Mouse (Mus musculus): Measurements from ENCODE around the gene Rcn3.

GRCm38 (mm10) chr7:45093516-45093905 lies 1.5 kb upstream of the Rcn3 start:
- TF ChIP-seq GATA1 (IDR thresholded peaks at IDR 0.05; ENCODE audit: borderline replicate concordance, low read length) (no peak), FLI1 (IDR thresholded peaks at IDR 0.05; ENCODE audit: low read length) (no peak)

Measured in megakaryocyte, embryonic 14.5 days (primary cell).